Mouse (Mus musculus): Measurements from ENCODE around the gene Olfr1131. TPM values are rescaled to one million over a fixed set of nuclear protein-coding genes. Genes with fewer than 3 reads are reported as not detected.

Olfr1131 gene
- not detected for polyA plus RNA-seq (2014; fragmentation: Illumina TruSeq; extraction: RNeasy Lipid Tissue Mini Kit (QIAGEN cat#74804); ENCODE audit: low read depth, low replicate concordance)

GRCm38 (mm10) chr2:87626804-87627203 is at the start of gene Olfr1131:
TSS of gene Olfr1131 (plus strand) at chr2:87627104.

DNA sequence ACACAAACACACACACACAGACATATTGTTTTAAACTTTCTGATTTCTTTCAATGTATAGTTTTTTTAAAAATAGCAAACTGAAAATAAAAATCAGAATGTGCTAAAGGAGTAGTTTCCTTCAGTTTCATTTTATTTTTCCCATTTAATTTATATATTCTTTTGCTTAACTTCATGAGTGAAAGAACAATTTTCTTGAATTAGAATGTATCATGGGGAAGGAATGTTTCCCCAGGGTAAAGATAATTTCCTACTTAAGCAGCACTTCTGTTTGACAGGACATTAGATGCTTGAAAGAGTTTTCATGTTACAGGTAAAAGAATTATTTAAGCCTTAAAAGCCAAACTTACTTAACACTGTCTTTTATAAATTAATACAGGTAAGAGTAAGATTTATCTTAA is 21.0 kb upstream of the Olfr1131 start, which contains the start of gene Olfr1130:
Olfr1130 (plus strand) TSS at position 301 of the 400 bp plus-strand sequence.

DNA sequence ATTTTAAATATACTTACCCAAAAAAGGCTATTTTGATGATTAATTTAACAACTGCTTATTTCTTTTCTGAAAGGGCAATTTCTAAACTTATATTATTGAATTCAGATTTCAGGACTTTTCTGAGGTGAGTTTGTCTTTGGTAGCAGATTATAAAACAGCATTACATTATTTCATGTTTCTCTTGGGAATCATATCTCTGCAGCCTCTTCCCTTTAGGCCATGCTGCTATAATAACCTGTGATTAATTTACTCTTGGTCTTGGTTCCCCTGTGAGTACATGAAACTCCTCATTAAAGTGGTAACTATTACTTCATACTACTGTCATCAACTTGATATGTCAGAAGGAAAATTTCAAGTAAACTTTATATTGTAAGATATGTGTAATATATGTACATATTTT is 10.5 kb downstream of the Olfr1131 start, which contains the start of gene Olfr1132:
Olfr1132 (minus strand) TSS at position 101 of the 400 bp plus-strand sequence.

GRCm38 (mm10) chr2:87647274-87647673 is 20.4 kb downstream of the Olfr1131 start, which contains the start of gene Olfr1133:
TSS of gene Olfr1133 (minus strand) at chr2:87647374.

DNA sequence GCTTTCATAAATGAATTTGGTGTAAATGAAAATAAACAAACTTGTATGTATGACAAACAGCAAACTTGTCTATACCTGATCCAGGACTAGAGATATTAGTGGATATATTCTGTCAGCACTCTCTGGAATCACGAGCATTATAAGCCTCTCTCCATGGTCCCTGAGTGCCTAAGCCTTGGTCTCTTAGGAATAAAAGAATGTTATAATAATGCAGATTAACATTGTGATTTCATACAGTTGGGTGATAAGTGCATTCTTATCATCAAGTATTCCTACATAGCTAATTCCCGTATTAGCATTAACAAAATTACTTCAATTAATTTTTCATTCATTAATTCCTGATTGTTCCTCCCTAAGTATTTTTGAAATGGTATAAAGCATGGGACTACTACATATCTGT is 31.5 kb downstream of the Olfr1131 start, which contains the start of gene Olfr1134:
Olfr1134 (minus strand) TSS at position 101 of the 400 bp plus-strand sequence.

DNA sequence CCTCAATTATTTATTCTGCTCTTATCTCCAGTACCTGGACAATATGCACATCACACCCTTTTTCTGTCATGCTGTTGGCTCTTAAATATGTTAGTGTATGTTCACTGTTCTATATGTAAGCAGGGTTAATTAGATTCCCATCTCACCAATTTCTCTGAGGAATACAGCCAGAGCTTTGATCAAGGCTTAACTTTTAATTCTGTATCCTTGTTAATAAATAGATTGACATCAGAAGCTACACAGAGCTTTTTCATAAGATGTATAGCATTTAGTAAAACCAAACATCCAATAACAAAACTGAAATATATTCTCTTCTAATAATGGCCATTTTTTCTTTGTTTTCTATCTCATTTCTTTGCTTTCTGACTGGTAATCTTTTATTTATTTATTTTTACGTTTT is 46.7 kb downstream of the Olfr1131 start, which contains the start of gene Olfr1135:
Olfr1135 (minus strand) TSS at position 101 of the 400 bp plus-strand sequence.

Other genes starting within 250 kb of the Olfr1131 start
- gene Olfr1122, start 241.3 kb upstream of the Olfr1131 start, polyA plus RNA-seq (2014; fragmentation: Illumina TruSeq; extraction: RNeasy Lipid Tissue Mini Kit (QIAGEN cat#74804); ENCODE audit: low read depth, low replicate concordance) = not detected
- not detected for gene Olfr1123, start 210.5 kb upstream of the Olfr1131 start, polyA plus RNA-seq (2014; fragmentation: Illumina TruSeq; extraction: RNeasy Lipid Tissue Mini Kit (QIAGEN cat#74804); ENCODE audit: low read depth, low replicate concordance)
- not detected for gene Olfr1124, start 196.8 kb upstream of the Olfr1131 start, polyA plus RNA-seq (2014; fragmentation: Illumina TruSeq; extraction: RNeasy Lipid Tissue Mini Kit (QIAGEN cat#74804); ENCODE audit: low read depth, low replicate concordance)
- not detected for gene Olfr1126, start 173.1 kb upstream of the Olfr1131 start, polyA plus RNA-seq (2014; fragmentation: Illumina TruSeq; extraction: RNeasy Lipid Tissue Mini Kit (QIAGEN cat#74804); ENCODE audit: low read depth, low replicate concordance)
- gene Pramel7, start 130.0 kb upstream of the Olfr1131 start, polyA plus RNA-seq (2014; fragmentation: Illumina TruSeq; extraction: RNeasy Lipid Tissue Mini Kit (QIAGEN cat#74804); ENCODE audit: low read depth, low replicate concordance) = not detected
- gene Pramel6, start 120.5 kb upstream of the Olfr1131 start, polyA plus RNA-seq (2014; fragmentation: Illumina TruSeq; extraction: RNeasy Lipid Tissue Mini Kit (QIAGEN cat#74804); ENCODE audit: low read depth, low replicate concordance) = not detected
- not detected for gene Olfr153, start 95.3 kb upstream of the Olfr1131 start, polyA plus RNA-seq (2014; fragmentation: Illumina TruSeq; extraction: RNeasy Lipid Tissue Mini Kit (QIAGEN cat#74804); ENCODE audit: low read depth, low replicate concordance)
- not detected for gene Olfr1128, start 81.6 kb upstream of the Olfr1131 start, polyA plus RNA-seq (2014; fragmentation: Illumina TruSeq; extraction: RNeasy Lipid Tissue Mini Kit (QIAGEN cat#74804); ENCODE audit: low read depth, low replicate concordance)
- not detected for gene Olfr1129, start 53.2 kb upstream of the Olfr1131 start, polyA plus RNA-seq (2014; fragmentation: Illumina TruSeq; extraction: RNeasy Lipid Tissue Mini Kit (QIAGEN cat#74804); ENCODE audit: low read depth, low replicate concordance)
- gene Olfr1130, start 20.9 kb upstream of the Olfr1131 start, polyA plus RNA-seq (2014; fragmentation: Illumina TruSeq; extraction: RNeasy Lipid Tissue Mini Kit (QIAGEN cat#74804); ENCODE audit: low read depth, low replicate concordance) = not detected
- gene Olfr1132, start 10.4 kb downstream of the Olfr1131 start, polyA plus RNA-seq (2014; fragmentation: Illumina TruSeq; extraction: RNeasy Lipid Tissue Mini Kit (QIAGEN cat#74804); ENCODE audit: low read depth, low replicate concordance) = not detected
- not detected for gene Olfr1133, start 20.3 kb downstream of the Olfr1131 start, polyA plus RNA-seq (2014; fragmentation: Illumina TruSeq; extraction: RNeasy Lipid Tissue Mini Kit (QIAGEN cat#74804); ENCODE audit: low read depth, low replicate concordance)
- gene Olfr1134, start 31.4 kb downstream of the Olfr1131 start, polyA plus RNA-seq (2014; fragmentation: Illumina TruSeq; extraction: RNeasy Lipid Tissue Mini Kit (QIAGEN cat#74804); ENCODE audit: low read depth, low replicate concordance) = not detected
- gene Olfr1135, start 46.6 kb downstream of the Olfr1131 start, polyA plus RNA-seq (2014; fragmentation: Illumina TruSeq; extraction: RNeasy Lipid Tissue Mini Kit (QIAGEN cat#74804); ENCODE audit: low read depth, low replicate concordance) = not detected
- not detected for gene Olfr1136, start 66.8 kb downstream of the Olfr1131 start, polyA plus RNA-seq (2014; fragmentation: Illumina TruSeq; extraction: RNeasy Lipid Tissue Mini Kit (QIAGEN cat#74804); ENCODE audit: low read depth, low replicate concordance)
- gene Olfr1137, start 86.1 kb downstream of the Olfr1131 start, polyA plus RNA-seq (2014; fragmentation: Illumina TruSeq; extraction: RNeasy Lipid Tissue Mini Kit (QIAGEN cat#74804); ENCODE audit: low read depth, low replicate concordance) = not detected
- not detected for gene Olfr1138, start 112.9 kb downstream of the Olfr1131 start, polyA plus RNA-seq (2014; fragmentation: Illumina TruSeq; extraction: RNeasy Lipid Tissue Mini Kit (QIAGEN cat#74804); ENCODE audit: low read depth, low replicate concordance)
- not detected for gene Olfr1140, start 116.6 kb downstream of the Olfr1131 start, polyA plus RNA-seq (2014; fragmentation: Illumina TruSeq; extraction: RNeasy Lipid Tissue Mini Kit (QIAGEN cat#74804); ENCODE audit: low read depth, low replicate concordance)
- not detected for gene Olfr1141, start 126.9 kb downstream of the Olfr1131 start, polyA plus RNA-seq (2014; fragmentation: Illumina TruSeq; extraction: RNeasy Lipid Tissue Mini Kit (QIAGEN cat#74804); ENCODE audit: low read depth, low replicate concordance)
- not detected for gene Olfr152, start 152.4 kb downstream of the Olfr1131 start, polyA plus RNA-seq (2014; fragmentation: Illumina TruSeq; extraction: RNeasy Lipid Tissue Mini Kit (QIAGEN cat#74804); ENCODE audit: low read depth, low replicate concordance)
- not detected for gene Olfr1143, start 173.5 kb downstream of the Olfr1131 start, polyA plus RNA-seq (2014; fragmentation: Illumina TruSeq; extraction: RNeasy Lipid Tissue Mini Kit (QIAGEN cat#74804); ENCODE audit: low read depth, low replicate concordance)
- not detected for gene Olfr1145, start 182.7 kb downstream of the Olfr1131 start, polyA plus RNA-seq (2014; fragmentation: Illumina TruSeq; extraction: RNeasy Lipid Tissue Mini Kit (QIAGEN cat#74804); ENCODE audit: low read depth, low replicate concordance)
- gene Olfr1148, start 203.4 kb downstream of the Olfr1131 start, polyA plus RNA-seq (2014; fragmentation: Illumina TruSeq; extraction: RNeasy Lipid Tissue Mini Kit (QIAGEN cat#74804); ENCODE audit: low read depth, low replicate concordance) = not detected
- not detected for gene Olfr1150-ps1, start 216.9 kb downstream of the Olfr1131 start, polyA plus RNA-seq (2014; fragmentation: Illumina TruSeq; extraction: RNeasy Lipid Tissue Mini Kit (QIAGEN cat#74804); ENCODE audit: low read depth, low replicate concordance)
- gene Olfr1151, start 228.8 kb downstream of the Olfr1131 start, polyA plus RNA-seq (2014; fragmentation: Illumina TruSeq; extraction: RNeasy Lipid Tissue Mini Kit (QIAGEN cat#74804); ENCODE audit: low read depth, low replicate concordance) = not detected
- not detected for gene Olfr1152, start 239.4 kb downstream of the Olfr1131 start, polyA plus RNA-seq (2014; fragmentation: Illumina TruSeq; extraction: RNeasy Lipid Tissue Mini Kit (QIAGEN cat#74804); ENCODE audit: low read depth, low replicate concordance)

All from adipose tissue, adult 10 weeks (tissue).